Mouse (Mus musculus) T-helper 1 cell (primary cell): ENCODE measurements around the gene Actn1.

Experiments used
- in situ Hi-C: fragments of 300-600 bp; cut with MboI, MseI; formaldehyde crosslinking; loops from one replicate; pipeline ENCODE4 v1.15.1; 2025; ENCODE audit warnings: high pct_unique_total_duplicates

Gene Actn1

DNA sequence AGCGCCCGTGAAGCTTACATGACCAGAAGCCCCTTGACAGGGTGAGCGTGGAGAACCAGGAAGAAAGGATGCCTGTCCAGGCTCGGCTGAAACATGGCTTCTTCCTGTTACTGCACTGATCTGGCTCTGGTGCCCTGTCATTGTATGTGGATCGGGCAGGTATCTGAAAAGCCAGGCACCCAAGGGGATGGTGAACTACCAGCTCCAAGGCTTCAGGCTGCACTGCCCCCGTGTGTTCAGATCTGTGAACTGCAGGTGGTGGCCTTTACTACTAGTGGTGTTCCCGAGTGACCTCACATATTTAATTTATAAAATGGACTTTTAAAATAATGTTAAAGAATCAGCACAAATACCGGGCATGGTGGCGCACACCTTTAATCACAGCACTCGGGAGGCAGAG is 62.8 kb downstream of the Actn1 start:
- in situ Hi-C loops: no loop called here

- in situ Hi-C loops: no loop called here
These were observed 68.4 kb downstream of the Actn1 start for GRCm38 (mm10) chr12:80191806-80192205.

- in situ Hi-C loops: no loop called here
These were observed 68.8 kb downstream of the Actn1 start for GRCm38 (mm10) chr12:80191371-80191770.

GRCm38 (mm10) chr12:80190915-80191314 is 69.3 kb downstream of the Actn1 start:
- in situ Hi-C loops: no loop called here

- in situ Hi-C loops: no loop called here
These were observed 76.1 kb downstream of the Actn1 start for GRCm38 (mm10) chr12:80184041-80184440.

GRCm38 (mm10) chr12:80181831-80182230 is 78.3 kb downstream of the Actn1 start:
- in situ Hi-C loops: no loop called here

- in situ Hi-C loops: no loop called here
These were observed 82.1 kb downstream of the Actn1 start for GRCm38 (mm10) chr12:80178035-80178434.

- in situ Hi-C loops: loop anchor here (10.0 kb wide), 1 partner anchor 476 kb away; the partner anchor contains the start of genes Erh and Slc39a9
These were observed 91.4 kb downstream of the Actn1 start for GRCm38 (mm10) chr12:80168736-80169135.

GRCm38 (mm10) chr12:80168178-80168686 is 91.9 kb downstream of the Actn1 start:
- in situ Hi-C loops: loop anchor here (10.0 kb wide), 1 partner anchor 477 kb away; the partner anchor contains the start of genes Erh and Slc39a9

GRCm38 (mm10) chr12:80167321-80167720 is 92.8 kb downstream of the Actn1 start:
- in situ Hi-C loops: loop anchor here (10.0 kb wide), 1 partner anchor 477 kb away; the partner anchor contains the start of genes Erh and Slc39a9

GRCm38 (mm10) chr12:80166651-80167050 is 93.5 kb downstream of the Actn1 start:
- in situ Hi-C loops: loop anchor here (10.0 kb wide), 1 partner anchor 478 kb away; the partner anchor contains the start of genes Erh and Slc39a9

GRCm38 (mm10) chr12:80164526-80164925 is 95.6 kb downstream of the Actn1 start:
- in situ Hi-C loops: loop anchor here (10.0 kb wide), 1 partner anchor 480 kb away; the partner anchor contains the start of genes Erh and Slc39a9

DNA sequence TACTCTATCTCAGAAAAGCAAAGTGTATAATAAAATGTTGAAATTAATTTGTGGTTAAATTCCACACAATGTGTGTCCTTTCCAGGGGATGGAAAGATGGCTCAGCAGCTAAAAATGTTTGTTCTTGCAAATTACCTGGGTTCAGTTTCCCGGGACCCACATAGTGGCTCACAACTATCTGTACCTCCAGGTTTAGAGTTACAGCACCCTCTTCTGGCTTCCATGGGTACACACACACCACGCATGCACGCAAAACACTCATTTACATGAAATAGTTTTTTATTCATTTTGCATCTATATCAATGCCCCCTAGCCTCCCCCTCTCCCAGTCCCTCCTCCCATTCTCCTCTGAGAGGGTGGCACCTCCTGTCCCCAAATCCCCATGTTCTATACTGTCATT is 97.7 kb downstream of the Actn1 start:
- in situ Hi-C loops: loop anchor here (10.0 kb wide), 1 partner anchor 482 kb away; the partner anchor contains the start of genes Erh and Slc39a9

DNA sequence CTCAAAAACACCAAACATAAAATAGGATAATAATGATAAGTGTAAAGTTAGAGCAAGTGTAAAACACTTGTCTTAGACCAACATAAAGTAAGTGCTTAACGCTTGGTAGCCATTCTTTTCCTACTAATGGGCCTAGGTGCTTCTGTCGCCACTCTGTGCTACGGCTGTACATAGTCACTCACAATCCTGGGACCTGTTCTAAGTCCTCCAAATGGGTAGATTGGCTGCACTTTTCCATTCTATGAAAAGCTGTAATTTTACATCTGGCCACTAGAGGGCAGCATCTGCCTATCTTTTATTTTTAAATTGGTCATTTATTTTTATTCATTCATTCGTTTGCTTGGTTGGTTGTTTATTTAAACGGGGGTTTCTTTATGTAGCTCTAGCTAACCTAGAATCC is 102.5 kb downstream of the Actn1 start:
- in situ Hi-C loops: loop anchor here (5.0 kb wide), 1 partner anchor 235 kb away; no protein-coding TSS in a partner anchor

DNA sequence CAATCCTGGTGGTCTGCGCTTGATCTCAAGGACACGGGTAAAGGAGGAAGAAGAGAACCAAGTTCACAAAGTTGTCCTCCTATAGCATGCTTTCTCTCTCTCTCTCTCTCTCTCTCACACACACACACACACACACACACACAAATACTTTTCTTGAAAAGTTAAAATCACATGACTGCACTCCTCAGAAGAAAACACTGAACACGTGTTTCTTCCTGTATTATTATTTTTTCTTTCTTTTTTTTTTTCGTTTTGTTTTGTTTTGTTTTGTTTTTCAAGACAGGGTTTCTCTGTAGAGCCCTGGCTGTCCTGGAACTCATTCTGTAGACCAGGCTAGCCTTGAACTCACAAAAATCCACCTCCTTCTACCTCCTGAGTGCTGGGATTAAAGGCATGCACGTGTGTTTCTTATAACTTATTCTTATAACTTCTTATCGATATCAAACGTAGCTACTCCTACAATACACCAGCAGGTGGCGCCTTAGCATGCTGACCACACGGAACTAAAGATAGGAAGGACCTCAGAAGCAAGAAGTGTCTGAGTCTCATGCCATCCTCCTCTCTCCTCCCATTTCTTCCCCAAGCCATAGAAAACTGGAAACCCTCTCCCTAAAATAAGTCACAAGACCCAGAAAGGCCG is 106.4 kb downstream of the Actn1 start:
- in situ Hi-C loops: no loop called here

DNA sequence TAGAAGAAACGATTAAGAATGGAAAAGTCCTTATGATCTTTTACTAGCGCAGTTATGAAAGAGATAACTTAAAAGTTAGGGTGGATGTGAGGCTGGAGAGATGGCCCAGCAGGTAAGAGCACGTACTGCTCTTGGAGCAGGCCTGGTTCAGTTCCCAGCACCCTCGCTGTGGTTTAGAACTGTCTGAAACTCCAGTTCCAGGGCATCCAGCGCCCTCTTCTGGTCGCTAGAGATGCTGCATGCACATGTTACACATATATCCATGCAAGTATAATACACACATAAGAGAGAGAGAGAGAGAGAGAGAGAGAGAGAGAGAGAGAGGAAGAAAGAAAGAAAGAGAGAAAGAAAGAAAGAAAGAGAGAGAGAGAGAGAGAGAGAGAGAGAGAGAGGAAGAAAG is 107.1 kb downstream of the Actn1 start:
- in situ Hi-C loops: no loop called here

- in situ Hi-C loops: no loop called here
These were observed 108.3 kb downstream of the Actn1 start for GRCm38 (mm10) chr12:80151821-80152220.

- in situ Hi-C loops: no loop called here
These were observed 109.5 kb downstream of the Actn1 start for GRCm38 (mm10) chr12:80150624-80151023.

DNA sequence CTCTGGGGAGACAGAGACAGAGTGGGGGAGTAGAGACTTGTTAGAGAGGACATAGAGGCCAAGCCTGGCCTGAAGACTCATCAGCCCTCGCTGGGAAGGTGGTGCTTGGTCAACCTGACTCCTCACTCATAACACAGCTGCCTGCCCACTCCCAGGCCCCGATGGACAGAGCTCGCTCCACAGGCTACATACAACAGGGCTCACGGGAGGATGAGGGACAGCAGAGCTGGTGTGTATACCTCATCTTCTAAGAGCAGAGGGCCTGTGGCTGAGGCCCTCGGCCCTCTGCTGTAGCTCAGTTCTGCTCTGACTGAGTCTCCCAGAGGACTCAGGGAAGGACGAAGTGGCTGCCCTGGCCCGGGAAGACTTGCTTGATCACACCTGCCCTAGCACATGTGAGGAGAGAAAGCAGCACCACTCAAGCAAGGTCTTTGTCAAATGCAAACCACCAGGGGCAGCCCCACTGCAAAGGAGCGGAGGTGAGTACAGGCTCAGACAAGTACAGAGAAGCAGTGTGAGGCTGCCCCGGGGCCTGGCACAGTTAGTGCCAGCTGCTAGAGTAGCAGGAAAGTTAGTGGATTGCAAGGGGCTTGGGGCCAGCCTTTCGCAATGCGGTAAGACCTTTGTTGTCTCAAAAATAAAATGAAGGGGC is 112.5 kb downstream of the Actn1 start:
- in situ Hi-C loops: no loop called here

DNA sequence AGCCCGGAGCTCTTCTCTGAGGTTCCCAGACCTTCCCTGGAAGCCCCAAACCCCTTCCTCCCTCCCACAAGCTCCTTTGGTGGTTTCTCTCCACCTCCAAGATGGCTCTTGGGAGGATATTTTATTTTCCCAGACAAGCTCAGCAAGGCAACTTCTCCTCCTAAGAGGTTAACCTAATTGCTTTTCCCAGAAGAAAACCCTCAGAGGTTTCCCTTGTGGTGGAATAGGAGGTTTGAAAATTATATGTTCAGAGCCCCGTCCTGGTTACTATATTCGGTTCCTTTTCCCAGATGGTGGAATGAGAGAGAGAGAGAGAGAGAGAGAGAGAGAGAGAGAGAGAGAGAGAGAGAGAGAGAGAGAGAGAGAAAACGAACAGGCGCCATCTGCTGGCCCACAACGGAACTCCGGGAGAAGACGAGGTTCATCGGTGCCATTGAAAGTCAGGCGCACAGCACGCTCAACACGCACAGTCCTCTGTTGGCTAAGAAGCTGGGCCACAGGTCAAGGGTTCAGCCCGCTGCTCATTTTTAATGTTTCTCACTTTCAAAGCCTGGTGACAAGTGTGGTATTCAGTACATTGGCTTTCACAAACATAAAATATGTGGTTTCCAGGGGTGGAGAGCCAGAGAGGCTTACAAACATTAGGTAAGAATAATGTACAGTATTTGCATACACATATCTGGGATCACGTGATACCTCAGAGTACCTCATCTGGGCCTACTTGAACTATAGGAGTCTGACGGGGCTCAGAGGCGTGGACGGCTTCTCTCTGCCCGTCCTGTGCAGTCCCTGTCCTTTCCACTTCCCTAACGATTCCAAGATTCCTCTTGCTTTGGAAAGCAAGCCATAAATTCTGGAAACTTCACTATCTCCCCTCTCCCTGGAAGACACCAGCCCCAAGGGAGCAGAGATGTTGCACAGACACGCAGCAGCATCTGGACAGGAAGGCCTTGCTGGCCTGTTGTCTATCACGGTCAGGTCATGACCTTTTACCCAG is 113.6 kb downstream of the Actn1 start:
- in situ Hi-C loops: no loop called here

GRCm38 (mm10) chr12:80145365-80145764 is 114.8 kb downstream of the Actn1 start:
- in situ Hi-C loops: no loop called here
